Mouse (Mus musculus) kidney, adult 18-20 months (tissue): ENCODE data around the gene Elf5.

Experiments used
- DNase-seq: peaks from one replicate; pipeline ENCODE4 v3.0.0; 2021

Gene Elf5

DNA sequence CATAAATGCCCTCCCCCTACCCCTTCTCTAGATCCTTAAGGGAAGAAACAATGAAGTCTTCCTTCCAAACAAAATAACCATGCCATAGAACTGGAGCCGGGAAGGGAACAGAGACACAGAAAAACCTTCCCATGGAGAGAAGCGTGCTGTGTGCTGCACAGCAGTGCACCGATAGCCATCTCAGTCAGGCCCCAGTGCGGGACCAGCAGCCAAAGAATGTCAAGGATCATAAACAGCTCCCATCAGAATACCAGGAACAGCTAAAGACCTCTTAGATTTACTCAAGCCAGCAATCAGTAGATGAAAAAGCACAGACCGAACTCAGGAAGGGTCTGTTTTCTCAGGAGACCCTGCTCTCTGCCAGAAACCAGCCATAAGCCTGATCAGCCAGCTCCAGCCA is 25.0 kb downstream of the Elf5 start:
- DNase-seq, result no peak

DNA sequence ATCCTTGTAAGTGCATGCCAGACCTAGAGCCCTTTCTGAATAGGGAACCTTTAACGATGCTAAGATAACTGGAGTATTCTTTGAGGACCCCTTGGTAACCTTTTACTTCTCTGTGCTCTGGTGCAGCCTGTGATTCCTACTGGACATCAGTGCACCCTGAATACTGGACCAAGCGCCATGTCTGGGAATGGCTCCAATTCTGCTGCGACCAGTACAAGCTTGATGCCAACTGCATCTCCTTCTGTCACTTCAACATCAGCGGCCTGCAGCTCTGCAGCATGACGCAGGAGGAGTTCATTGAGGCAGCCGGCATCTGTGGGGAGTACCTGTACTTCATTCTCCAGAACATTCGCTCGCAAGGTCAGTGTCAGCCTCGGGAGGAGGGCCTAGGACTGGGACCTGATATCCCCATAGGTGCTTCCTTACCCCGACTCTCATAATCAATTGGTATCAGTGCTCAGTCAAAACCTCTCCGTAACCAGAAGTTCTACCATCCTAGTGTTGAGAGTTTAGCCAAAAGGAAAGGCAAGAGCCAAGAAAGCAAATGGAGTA is 27.7 kb downstream of the Elf5 start:
- no peak for DNase-seq

DNA sequence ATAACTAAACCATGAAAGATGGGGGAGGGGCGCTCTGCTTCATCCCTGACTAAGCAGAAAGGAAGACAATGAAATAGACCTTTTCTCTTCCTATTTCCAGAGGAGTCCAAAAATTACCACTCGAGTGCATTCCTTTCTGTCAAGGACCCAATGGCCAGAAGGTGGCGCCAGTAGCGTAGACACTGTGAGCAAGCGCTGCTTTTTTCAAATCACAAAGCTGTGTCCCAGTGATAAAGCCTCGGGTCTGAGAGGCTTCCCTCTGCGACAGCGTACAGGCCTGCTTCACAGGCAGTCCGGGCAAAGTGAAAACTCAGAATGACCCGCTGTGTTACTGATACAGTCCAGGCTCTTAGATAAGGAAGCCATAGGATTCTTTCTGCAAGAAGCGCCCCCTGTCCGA is 28.2 kb downstream of the Elf5 start:
- DNase-seq, result peak; percentile 83

DNA sequence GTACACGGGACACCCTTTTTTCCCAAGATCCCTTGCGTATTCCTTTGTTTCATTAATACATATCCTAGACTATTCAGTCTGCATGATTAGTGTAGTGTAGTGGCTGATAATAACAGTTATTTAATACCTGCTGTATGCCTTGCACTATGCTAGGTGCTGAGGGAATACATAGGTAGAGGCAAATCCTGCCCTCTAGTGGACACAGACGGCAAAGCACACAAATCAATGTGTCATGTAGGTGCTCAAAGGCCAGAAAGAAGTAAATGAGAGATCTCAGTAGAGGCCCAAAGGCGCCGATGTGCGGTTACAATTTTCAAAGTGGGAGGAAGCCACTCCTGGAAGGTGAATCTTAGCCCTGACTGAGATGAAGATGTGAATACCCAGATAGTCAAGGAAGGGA is 34.3 kb downstream of the Elf5 start:
- DNase-seq, result peak; percentile 73

DNA sequence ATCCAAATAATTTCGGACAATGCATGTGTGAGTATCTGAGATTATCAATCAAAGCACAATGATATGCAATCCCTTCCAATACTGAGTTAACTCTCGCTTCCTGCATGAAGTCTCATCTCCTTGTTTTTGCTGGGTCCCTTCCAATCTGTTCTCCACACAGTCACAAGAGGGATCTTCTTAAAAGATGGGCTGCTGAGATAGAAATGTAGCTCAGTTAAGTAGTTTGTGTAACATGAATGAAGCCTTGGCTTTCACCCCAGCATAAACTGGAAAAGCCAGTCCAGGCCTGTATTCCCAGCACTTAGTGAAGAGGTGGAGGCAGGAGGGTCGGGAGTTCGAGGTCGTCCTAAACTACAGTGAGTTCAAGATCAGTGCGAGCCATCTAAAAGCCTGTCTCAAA is 34.8 kb downstream of the Elf5 start:
- DNase-seq, result no peak

DNA sequence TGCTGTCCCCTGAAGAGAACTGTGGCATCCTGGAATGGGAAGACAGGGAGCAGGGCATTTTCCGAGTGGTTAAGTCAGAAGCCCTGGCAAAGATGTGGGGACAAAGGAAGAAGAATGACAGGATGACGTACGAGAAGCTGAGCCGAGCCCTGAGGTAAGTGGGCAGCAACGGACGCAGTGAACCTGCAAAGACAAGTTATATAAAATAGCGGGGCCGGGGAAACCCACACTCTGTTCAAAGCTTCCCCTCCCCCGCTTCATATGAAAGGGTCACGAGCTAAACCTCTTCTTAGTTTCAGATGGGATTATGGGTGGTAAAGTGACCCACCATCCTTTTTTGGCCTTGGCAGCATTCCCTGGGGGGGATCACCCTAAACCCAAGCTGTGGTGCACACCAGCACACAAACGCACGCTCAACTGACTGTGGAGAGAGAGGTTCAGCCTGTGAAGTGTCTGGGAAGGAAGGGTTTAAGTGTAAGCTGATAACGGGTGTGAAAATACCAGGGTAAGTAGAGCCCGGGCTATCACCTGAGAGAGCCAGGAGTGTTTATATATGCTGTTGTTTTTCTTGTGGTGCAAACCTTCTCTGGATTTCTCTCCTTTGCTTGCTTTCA is 37.6 kb downstream of the Elf5 start:
- no peak for DNase-seq

DNA sequence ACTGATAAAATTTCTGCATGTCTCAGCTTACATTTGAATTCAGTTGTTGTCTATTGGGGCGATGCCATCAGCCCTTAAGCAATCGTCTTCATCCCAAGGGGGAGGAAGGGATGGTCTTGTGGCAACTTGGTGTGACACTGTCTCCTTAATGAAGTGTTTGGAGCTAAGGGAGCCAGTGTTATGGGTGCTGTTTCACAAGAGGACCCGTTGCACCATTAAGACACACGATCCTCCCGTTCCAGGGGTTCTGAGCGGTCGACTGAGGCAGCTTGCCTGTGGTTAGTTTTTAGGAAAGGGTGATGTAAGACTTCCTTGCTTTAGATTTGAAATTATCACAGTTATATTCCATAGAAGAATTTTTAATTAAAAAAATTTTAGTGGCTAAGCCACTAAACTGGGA is 38.3 kb downstream of the Elf5 start:
- no peak for DNase-seq

DNA sequence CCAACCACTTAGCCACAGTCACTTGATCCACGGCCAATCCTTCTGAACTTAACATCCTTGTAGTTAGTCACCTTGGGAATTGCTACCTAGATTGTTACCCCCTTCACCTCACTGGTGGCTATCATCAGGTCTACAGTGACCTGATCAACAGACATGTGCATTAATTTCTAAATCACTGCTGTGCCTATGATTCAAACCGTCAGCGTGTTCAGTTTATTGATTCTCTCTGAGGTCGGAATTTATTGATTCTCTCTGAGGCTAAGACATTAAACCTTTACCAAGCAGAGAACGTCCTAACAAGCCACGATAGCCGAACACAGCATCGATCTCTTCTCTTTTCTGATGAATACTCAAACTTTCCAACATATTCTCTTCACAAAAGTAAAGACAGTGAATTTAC is 38.8 kb downstream of the Elf5 start:
- no peak for DNase-seq

DNA sequence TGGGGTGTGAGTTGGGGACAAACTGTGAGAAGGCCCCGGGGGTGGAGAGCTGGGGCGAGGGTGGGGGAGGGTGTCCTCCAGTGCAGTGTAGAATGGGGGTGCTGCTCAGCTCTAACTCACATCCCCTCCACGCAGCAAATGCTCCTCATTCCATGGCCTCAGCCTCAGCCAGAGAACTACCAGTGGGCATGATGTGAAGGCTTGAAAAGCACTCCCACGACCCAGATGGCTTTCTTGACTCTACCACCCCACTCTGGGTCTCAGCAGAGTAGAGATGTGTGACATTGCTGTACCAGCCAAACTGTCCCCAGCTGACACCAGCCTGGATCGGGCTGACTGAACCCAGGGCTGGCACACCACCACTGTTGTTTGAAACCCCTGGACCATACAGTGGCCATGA is 41.1 kb downstream of the Elf5 start:
- no peak for DNase-seq

DNA sequence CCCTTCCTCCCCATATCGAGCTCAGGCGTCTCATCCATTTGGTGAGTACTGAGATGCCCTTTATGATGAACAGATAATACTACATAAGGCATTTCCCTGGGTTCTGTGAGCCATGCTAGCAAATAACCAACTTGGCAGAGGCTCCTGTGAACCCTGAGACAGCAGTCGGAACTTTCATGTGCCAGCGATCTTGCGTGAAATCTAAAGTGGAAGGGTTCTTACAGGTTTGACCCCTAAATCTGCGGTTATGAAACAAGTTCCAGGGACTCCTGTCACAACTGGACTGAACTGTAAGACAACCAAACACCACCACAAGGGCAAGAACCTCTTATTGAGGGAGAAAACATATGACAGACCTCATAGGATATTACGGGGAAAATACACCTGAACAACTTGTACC is 44.3 kb downstream of the Elf5 start:
- no peak for DNase-seq

DNA sequence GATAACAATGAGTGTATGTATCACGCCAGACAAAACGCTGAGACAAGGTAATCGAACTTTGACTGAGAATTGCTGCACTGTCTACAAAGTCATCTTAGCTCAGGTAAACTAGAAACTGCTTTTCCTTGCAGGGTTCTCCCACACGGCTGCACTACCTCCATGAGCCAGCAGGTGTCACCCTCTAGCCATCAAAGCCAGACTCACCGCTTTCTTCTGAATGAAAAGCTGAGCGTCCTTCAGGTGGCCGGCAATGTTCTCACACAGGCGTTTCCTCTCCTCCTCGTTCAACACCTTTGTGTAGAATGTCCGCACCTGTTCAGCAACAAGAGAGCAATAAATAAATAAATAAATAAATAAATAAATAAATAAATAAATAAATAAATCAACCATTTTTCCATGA is 45.2 kb downstream of the Elf5 start:
- DNase-seq, result peak; percentile 89

DNA sequence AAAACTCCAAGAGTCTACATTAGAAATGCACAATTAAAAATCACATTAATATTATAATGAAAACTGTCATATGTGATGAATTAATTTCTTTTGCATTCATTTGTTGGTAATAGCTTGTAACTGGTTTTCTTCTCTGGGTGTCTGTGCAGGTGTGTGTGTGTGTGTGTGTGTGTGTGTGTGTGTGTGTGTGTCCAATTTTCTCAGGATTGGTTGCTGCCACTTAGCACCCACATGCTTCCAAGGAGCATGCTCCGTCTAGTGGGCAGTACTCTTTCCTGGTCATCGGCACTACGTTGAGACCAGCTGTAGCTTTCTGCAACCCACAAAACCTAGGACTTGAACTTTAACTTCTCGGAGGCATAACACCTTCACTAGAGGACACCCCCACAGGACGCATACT is 45.6 kb downstream of the Elf5 start:
- no peak for DNase-seq

DNA sequence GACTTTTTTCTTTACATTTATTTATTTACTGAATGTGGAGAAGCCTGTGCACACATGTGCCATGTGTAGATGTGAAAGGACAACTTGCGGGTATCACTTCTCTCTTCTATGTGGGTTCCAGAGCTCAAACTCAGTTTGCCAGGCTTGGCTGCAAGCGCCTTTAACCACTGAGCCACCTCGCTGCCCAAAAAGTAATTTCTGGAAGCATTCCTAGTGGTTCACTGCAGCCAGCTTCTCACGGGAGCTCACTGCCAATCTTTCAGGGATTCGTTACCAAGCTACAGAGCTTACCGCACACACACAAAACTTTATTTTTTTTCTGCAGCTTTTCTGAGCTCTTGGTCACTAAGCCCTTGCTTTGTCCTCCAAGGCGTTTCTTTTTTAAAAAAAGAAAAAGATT is 46.1 kb downstream of the Elf5 start:
- DNase-seq, result no peak

DNA sequence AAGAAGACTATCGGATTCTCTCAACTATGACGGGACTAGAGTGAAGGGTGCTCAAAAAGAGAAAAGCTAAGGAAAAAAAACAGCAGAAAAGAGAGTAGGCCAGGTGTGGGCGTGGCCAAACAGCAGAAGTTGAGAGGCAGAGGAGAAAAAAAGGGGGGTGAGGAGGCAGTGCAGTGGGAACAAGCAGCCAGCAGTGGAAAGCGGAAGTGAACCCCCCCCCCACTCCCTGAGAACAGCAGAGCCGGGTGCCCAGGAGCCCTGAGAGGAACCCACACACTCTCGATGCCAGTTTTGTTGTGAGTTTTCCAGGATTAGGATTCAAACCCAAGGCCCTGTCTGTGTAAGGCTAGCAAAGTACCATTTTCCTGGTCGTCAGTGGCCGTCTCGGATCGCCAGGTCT is 47.6 kb downstream of the Elf5 start:
- no peak for DNase-seq

DNA sequence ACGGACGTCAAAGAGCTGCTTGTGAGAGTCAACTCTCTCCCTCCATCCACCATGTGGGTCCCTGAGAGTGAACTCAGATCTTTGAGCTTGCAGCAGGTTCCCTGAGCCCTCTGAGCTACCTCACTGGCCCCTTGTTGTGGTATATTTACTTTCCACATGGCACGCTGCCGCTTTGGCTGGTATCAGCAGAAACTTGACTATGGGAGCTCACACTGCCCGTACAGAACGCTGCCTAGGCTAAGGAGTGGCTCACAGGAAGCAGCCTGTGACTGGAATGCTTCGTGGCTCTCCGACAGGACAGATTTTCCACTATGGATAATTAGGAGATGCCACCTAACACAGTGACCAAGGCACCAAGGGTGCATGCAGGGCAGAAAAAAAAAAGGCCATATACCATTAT is 49.7 kb downstream of the Elf5 start:
- no peak for DNase-seq

DNA sequence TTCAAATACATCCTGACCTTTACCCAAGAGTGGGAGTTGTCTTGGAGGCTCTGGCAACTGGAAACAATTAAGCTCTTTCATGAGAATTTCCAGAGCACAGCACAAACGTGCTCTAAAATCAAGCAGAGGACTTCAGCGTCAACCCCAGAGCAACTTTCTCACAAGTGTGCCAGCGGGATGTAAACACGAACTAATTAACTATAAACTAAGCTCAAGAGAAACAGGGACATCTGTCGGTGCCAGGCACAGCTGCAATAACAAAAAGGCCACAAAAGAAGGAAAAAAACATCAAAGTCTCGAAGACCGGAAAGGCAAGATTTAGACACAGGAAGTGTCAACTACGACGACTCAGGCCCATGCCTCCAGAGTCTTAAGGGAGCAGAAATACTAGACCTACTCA is 50.3 kb downstream of the Elf5 start:
- DNase-seq, result no peak

DNA sequence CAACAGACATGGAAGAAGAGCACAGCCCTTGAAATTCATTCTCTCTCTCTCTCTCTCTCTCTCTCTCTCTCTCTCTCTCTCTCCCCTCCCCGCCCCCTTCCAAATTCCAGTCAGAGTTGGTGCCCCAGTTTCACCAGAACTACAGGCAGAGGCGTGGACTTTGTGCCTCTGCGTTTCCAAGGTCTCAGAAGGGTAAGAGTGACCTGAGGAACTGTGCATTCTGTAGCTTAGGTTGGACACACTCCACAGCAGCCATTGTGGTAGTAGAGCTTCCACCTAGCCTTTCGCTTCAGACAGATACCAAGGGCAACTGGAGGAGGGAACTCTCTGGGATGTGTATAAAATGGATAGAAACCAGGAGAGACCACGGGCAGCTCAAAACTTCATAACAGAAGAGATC is 51.3 kb downstream of the Elf5 start:
- no peak for DNase-seq

DNA sequence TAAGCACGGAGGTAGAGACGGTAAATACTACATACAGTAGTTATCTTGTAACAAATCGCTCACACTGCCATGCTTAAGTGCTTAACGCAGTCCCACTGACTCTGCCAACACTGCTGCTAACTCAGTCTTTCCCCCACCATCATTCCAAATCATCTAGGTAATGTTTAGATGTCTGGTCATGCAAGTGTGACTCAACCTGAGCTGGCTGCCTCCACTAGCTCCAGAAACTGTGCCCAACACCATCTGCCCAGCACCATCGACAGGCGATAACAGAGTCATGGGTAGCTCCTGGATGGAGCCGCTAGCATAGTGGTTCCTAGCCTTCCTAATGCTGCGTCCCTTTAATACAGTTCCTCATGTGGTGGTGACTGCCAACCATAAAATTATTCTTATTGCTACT is 53.0 kb downstream of the Elf5 start:
- no peak for DNase-seq

DNA sequence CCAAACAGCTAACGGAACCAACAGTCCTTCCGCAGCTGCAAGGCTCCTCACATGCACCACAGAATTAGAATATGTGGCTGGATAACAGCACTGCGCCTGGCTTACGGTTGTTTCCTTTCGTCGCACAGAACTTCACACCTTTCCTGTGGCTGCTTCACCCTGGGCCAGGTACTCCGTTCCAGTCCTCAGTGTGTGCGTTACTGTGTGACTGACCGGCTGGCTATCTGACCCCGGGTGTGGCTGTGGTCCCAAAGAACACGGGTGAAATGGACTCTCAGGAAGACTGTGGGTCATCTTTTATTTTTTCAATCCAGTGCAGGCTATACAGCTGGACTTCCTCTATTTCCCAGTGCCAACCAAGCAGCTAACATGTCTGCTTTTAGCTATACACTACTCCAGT is 53.9 kb downstream of the Elf5 start:
- no peak for DNase-seq

DNA sequence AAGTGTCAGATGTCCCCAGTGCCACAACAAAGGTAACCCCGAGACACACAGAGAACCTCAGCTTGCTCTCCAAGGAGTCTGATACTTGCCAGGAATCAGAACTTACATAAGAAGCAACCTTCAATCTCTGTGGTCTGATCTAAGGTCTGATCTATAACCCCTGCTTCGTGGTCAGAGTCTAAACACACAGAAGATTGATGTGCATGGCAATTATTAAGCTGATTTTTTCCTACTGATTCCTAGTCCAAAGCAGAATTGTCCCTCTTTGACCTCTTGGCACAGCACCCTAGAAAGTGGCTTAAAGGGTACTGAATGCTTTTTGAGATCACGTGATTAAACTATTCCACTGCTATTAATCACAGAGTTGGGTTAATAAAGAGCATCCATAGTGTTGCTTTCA is 54.8 kb downstream of the Elf5 start:
- DNase-seq, result no peak

DNA sequence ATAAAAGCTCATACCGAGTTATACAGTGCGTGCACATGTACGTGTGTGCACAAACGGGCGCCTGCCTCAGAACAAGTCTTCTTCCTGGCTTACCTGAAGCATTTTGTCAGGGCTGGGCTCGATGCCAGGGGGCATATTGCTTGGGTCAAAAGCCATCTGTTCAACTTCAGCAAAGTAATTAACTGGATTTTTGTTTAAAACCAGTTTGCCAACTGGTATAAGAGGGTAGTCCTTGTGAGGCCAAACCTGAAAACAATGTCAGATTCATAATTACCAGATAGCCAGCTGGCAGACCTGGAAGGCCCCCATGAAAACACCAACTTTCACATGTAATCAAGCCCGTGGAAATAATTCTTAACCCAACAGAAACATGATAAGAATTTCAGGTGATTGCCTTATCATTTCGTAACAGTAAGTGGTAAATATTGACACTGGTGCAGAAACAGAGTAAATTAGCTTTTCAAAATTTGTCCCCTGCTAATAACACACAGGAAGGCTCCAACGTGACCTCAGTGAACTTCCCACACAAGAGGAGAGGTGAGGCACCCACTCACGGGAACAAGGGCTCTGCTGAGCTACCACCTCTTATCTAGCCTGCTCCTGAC is 55.6 kb downstream of the Elf5 start:
- peak; percentile 70 for DNase-seq

DNA sequence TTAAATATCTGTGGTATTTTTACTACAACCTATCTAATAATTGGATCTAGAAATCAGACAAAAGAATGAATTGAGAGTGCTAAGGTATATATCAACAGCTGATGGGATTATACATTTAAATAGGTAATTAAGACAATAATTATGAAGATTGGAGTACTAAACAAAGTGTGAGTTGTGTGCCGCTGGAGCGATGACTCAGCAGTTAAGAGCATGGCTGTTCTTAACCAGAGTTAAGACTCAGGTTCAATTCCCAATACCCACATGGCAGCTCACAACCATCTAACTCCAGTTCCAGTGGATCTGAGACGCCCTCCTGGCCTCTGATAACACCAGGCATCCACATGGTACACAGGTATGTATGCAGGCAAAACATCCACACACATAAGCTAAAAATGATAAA is 61.9 kb downstream of the Elf5 start:
- no peak for DNase-seq

DNA sequence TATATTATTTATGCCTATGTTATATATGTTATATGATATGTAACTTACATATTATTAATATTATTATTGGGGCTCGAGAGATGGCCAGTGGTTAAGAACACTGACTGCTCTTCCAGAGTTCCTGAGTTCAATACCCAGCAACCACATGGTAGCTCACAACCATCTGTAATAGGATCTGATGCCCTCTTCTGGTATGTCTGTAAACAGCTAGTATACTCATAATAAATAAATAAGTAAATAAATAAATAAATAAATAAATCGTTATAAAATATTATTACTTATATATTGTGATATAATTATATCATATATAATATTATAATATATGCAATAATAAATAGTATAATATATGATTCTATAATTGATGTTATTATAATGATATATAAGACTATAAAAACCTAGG is 64.7 kb downstream of the Elf5 start:
- DNase-seq, result no peak

DNA sequence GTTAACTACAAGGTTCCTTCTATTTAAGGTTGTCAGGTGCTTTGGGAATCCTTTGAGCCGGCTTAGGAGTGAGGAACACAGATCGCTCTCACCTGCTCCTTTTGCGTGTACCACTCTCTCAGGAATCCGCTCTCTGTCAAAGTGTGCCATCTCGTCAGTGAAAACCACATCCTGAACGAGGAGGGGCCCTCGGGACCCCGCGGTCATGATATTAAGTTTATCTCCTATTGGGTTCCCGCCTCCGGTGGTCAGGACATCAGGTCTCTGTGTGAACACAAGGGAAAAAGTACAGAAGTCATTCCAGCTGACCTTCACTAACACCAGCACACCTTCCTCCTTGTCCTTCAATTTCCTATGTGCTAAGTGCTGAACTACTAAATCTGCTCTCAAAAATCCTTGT is 65.2 kb downstream of the Elf5 start:
- no peak for DNase-seq

DNA sequence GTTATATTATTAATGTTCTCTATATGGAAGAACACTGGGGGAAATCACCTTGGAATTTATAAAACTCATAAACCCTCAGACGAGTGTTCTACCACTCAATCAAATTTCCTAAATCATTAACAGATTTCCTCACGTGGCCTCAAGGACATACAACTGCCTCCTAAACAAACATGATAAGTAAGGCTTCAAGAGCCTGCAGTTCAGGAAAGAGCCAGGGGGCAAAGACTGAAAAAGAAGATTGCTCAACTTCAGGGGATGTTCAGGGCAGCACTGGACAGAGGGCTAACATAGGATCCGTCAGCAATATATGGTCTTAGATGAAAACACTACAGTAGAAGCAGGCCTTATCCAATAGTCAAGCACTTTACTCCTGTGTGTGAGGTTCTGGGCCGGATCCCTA is 66.0 kb downstream of the Elf5 start:
- no peak for DNase-seq
